Mouse (Mus musculus) adrenal gland (tissue): ENCODE data around the gene Tubb5.

ENCODE experiments used
- intact Hi-C: fragments of 180-260 bp; cut with DNase I; formaldehyde crosslinking; loops from one replicate; pipeline ENCODE4 v1.15.1; 2025
- long read RNA-seq, 2 experiments: library from polyadenylated mRNA; unstranded; transcript quantifications; one replicate each; pipeline ENCODE4 v2.0.0; 2020; ENCODE audit warnings: borderline replicate concordance in 1 of 2; ENCODE audit not compliant: insufficient replicate concordance in 1 of 2

The Tubb5 gene
- long read RNA-seq, experiment 1, transcript Tubb5-201 (4 exons, 2,649 nt), result major isoform, 179 of 290 reads
- long read RNA-seq, experiment 1, partial matches to known transcripts, result 2 of 290 reads
- long read RNA-seq, experiment 1, other reads (novel, unspliced or antisense), result 109 of 290 reads
- long read RNA-seq, experiment 2, transcript Tubb5-201 (4 exons, 2,649 nt), result major isoform, 171 of 219 reads
- long read RNA-seq, experiment 2, partial matches to known transcripts, result 1 of 219 reads
- long read RNA-seq, experiment 2, other reads (novel, unspliced or antisense), result 45 of 219 reads

- intact Hi-C loops, result loop anchor here (10.0 kb wide), 1 partner anchor 137 kb away; the partner anchor contains the start of gene Gnl1
Measured at GRCm38 (mm10) chr17:35838122-35838544, at the start of gene Tubb5. Tubb5 (minus strand) TSS chr17:35838306.

- intact Hi-C loops, result no loop called here
Measured at GRCm38 (mm10) chr17:35887725-35888124, 49.6 kb upstream of the Tubb5 start.

GRCm38 (mm10) chr17:35883777-35884176 is 45.7 kb upstream of the Tubb5 start:
- intact Hi-C loops, result no loop called here

- intact Hi-C loops, result no loop called here
Measured at GRCm38 (mm10) chr17:35882924-35883323, 44.8 kb upstream of the Tubb5 start.

GRCm38 (mm10) chr17:35879245-35880057 is 41.3 kb upstream of the Tubb5 start, which contains the start of gene Dhx16:
Dhx16 (plus strand) TSS chr17:35879819.
- intact Hi-C loops, result no loop called here

GRCm38 (mm10) chr17:35874721-35875120 is 36.6 kb upstream of the Tubb5 start:
- intact Hi-C loops, result loop anchor here (2.0 to 5.0 kb wide), 3 partner anchors 33 to 137 kb away; no protein-coding TSS in a partner anchor

- intact Hi-C loops, result loop anchor here (2.0 to 5.0 kb wide), 4 partner anchors 33 to 137 kb away; no protein-coding TSS in a partner anchor
Measured at GRCm38 (mm10) chr17:35873774-35874519, 35.8 kb upstream of the Tubb5 start.

- intact Hi-C loops, result loop anchor here (5.0 kb wide), 2 partner anchors 36 to 134 kb away; no protein-coding TSS in a partner anchor
Measured at GRCm38 (mm10) chr17:35870884-35871696, 33.0 kb upstream of the Tubb5 start.

- intact Hi-C loops, result loop anchor here (5.0 kb wide), 2 partner anchors 37 to 133 kb away; no protein-coding TSS in a partner anchor
Measured at GRCm38 (mm10) chr17:35870151-35870883, 32.2 kb upstream of the Tubb5 start.

- intact Hi-C loops, result loop anchor here (5.0 kb wide), 2 partner anchors 38 to 132 kb away; no protein-coding TSS in a partner anchor
Measured at GRCm38 (mm10) chr17:35869346-35870067, 31.4 kb upstream of the Tubb5 start.

GRCm38 (mm10) chr17:35868961-35869345 is 30.8 kb upstream of the Tubb5 start:
- intact Hi-C loops, result no loop called here

- intact Hi-C loops, result no loop called here
Measured at GRCm38 (mm10) chr17:35868165-35868820, 30.2 kb upstream of the Tubb5 start.

- intact Hi-C loops, result no loop called here
Measured at GRCm38 (mm10) chr17:35866911-35867890, 29.1 kb upstream of the Tubb5 start.

- intact Hi-C loops, result no loop called here
Measured at GRCm38 (mm10) chr17:35866281-35866831, 28.2 kb upstream of the Tubb5 start.

- intact Hi-C loops, result no loop called here
Measured at GRCm38 (mm10) chr17:35865481-35866280, 27.6 kb upstream of the Tubb5 start, which contains the start of gene Ppp1r18. Ppp1r18 (plus strand) TSS chr17:35865593.

- intact Hi-C loops, result no loop called here
Measured at GRCm38 (mm10) chr17:35864832-35865353, 26.8 kb upstream of the Tubb5 start.
